Comparison of ENCODE assay signal across 17 mouse cellular contexts in genomic region chr10:93620438-93621179, GRCm38 (mm10). TPM values are rescaled to one million over a fixed set of nuclear protein-coding genes. Genes with fewer than 3 reads are reported as not detected.
A peak's percentile ranks its signal among the peaks of the same experiment; 100 is the strongest.
DNase-seq lines count a peak whose midpoint lies in the region; ATAC-seq and TF ChIP-seq lines count a peak whose summit lies in the region.
"Had no signal": no experiment of that assay in that cellular context is flagged by ENCODE, and none has a peak within 500 bp of the region (broad histone marks: within the 10 kb centered on the region; RNA-seq: fewer than 3 reads in every experiment).

No protein-coding gene starts in this region.

- H3K4me2 ChIP-seq in lung, postnatal 0 days (replicated peaks; ENCODE audit: low read depth, low read length): no peak overlapping the region
- peak overlapping the region; percentile 44 for H3K4me2 ChIP-seq in myocyte (ENCODE audit: low read depth)
- H3K4me2 ChIP-seq: limb, embryonic 15.5 days; lung, embryonic 14.5 days; midbrain, embryonic 12.5 days; stomach, embryonic 15.5 days had no signal

- no peaks in the 10 kb centered on the region for H3K79me2 ChIP-seq in myocyte (ENCODE audit: control insufficient read depth, insufficient read depth)

- DNase-seq in heart, adult 11 months: peak; percentile 95
- no peak for DNase-seq in heart, embryonic 10.5 days (ENCODE audit: low spot score)
- DNase-seq in lung, postnatal 0 days (ENCODE audit: low spot score): peak; percentile 28
- DNase-seq in lung, postnatal 14 days: no peak
- no peak for DNase-seq in spleen, postnatal 14 days (ENCODE audit: low spot score in 2 of 2)
- DNase-seq: adrenal gland, postnatal 14 days; cerebellum, postnatal 14 days; lung, embryonic 14.5 days; right cerebral cortex, postnatal 4 days; thymus, postnatal 25 days had no signal

- 51% methylated on average over 7 of the region's 7 CpGs for WGBS in heart, embryonic 10.5 days
- WGBS in lung, postnatal 0 days: 49% methylated on average over 7 of the region's 7 CpGs

- H3K36me3 ChIP-seq in heart, embryonic 10.5 days: no peaks in the 10 kb centered on the region
- no peaks in the 10 kb centered on the region for H3K36me3 ChIP-seq in lung, postnatal 0 days (ENCODE audit: insufficient read depth, low read length)
- H3K36me3 ChIP-seq in ES-Bruce4 (ENCODE audit: control insufficient read depth, insufficient read depth, low read length, poor library complexity, severe bottlenecking) (no peaks in the 10 kb centered on the region), myocyte (ENCODE audit: control insufficient read depth, insufficient read depth) (no peaks in the 10 kb centered on the region)
- H3K36me3 ChIP-seq: limb, embryonic 15.5 days; midbrain, embryonic 12.5 days; stomach, embryonic 15.5 days had no signal

- H3K27me3 ChIP-seq in heart, embryonic 10.5 days (ENCODE audit: insufficient read depth, poor library complexity, severe bottlenecking): no peaks in the 10 kb centered on the region
- H3K27me3 ChIP-seq in lung, postnatal 0 days (replicated peaks; ENCODE audit: insufficient read depth, low read length): no peaks in the 10 kb centered on the region
- H3K27me3 ChIP-seq in ES-Bruce4 (ENCODE audit: control insufficient read depth, insufficient read depth, low read length, poor library complexity, severe bottlenecking) (no peaks in the 10 kb centered on the region), myocyte (ENCODE audit: control insufficient read depth, insufficient read depth, insufficient read length) (no peaks in the 10 kb centered on the region)
- H3K27me3 ChIP-seq: limb, embryonic 15.5 days; midbrain, embryonic 12.5 days; stomach, embryonic 15.5 days had no signal

- no peak overlapping the region for H3K27ac ChIP-seq in heart, embryonic 10.5 days
- no peak overlapping the region for H3K27ac ChIP-seq in lung, postnatal 0 days (ENCODE audit: low read length)
- peak overlapping the region; percentile 37; the same call in 1 of the 2 replicates for H3K27ac ChIP-seq in ES-Bruce4 (ENCODE audit: insufficient read depth, low read length)
- H3K27ac ChIP-seq: hindbrain, postnatal 0 days; kidney, postnatal 0 days; limb, embryonic 15.5 days; midbrain, embryonic 12.5 days; stomach, embryonic 15.5 days had no signal

- H3K9me3 ChIP-seq in heart, embryonic 10.5 days: no peaks in the 10 kb centered on the region
- no peaks in the 10 kb centered on the region for H3K9me3 ChIP-seq in lung, postnatal 0 days (ENCODE audit: low read length)
- H3K9me3 ChIP-seq in ES-Bruce4 (replicated peaks; ENCODE audit: control insufficient read depth, insufficient read depth, low read length, poor library complexity, severe bottlenecking): no peaks in the 10 kb centered on the region
- H3K9me3 ChIP-seq: limb, embryonic 15.5 days; midbrain, embryonic 12.5 days; stomach, embryonic 15.5 days had no signal

- peak; percentile 70 for ATAC-seq in lung, postnatal 0 days
- ATAC-seq: hindbrain, postnatal 0 days had no signal

- no peaks in the 10 kb centered on the region for H3K4me1 ChIP-seq in heart, embryonic 10.5 days
- no peaks in the 10 kb centered on the region for H3K4me1 ChIP-seq in lung, postnatal 0 days (ENCODE audit: insufficient read depth, low read depth, low read length)
- H3K4me1 ChIP-seq in ES-Bruce4 (ENCODE audit: control insufficient read depth, insufficient read depth, low read length): no peaks in the 10 kb centered on the region
- H3K4me1 ChIP-seq: limb, embryonic 15.5 days; midbrain, embryonic 12.5 days; stomach, embryonic 15.5 days had no signal

- TF ChIP-seq POLR2A in ES-Bruce4 (IDR thresholded peaks at IDR 0.05; ENCODE audit: insufficient read depth, low read length) (no peak), myocyte (IDR thresholded peaks at IDR 0.05; ENCODE audit: insufficient read length, low read depth) (no peak)

- H3K4me3 ChIP-seq in heart, embryonic 10.5 days: no peak overlapping the region
- no peak overlapping the region for H3K4me3 ChIP-seq in lung, postnatal 0 days (ENCODE audit: low read depth, low read length)
- no peak overlapping the region for H3K4me3 ChIP-seq in ES-Bruce4 (ENCODE audit: low read depth, low read length)
- no peak overlapping the region for H3K4me3 ChIP-seq in myocyte
- H3K4me3 ChIP-seq: limb, embryonic 15.5 days; midbrain, embryonic 12.5 days; stomach, embryonic 15.5 days had no signal

- no peak for TF ChIP-seq CTCF in lung, postnatal 0 days (IDR thresholded peaks at IDR 0.05)
- no peak for TF ChIP-seq CTCF in ES-Bruce4 (IDR thresholded peaks at IDR 0.05; ENCODE audit: low read depth, low read length)

- H3K9ac ChIP-seq in lung, postnatal 0 days (replicated peaks; ENCODE audit: low read depth): no peak overlapping the region
- no peak overlapping the region for H3K9ac ChIP-seq in ES-Bruce4 (ENCODE audit: low read depth, poor library complexity, severe bottlenecking)
- H3K9ac ChIP-seq: limb, embryonic 15.5 days; lung, embryonic 14.5 days; midbrain, embryonic 12.5 days; stomach, embryonic 15.5 days had no signal

- no peak overlapping the region for H3ac ChIP-seq in myocyte (ENCODE audit: control insufficient read depth, insufficient read length)

- no peak for TF ChIP-seq EP300 in lung, postnatal 0 days (IDR thresholded peaks at IDR 0.05)
- no peak for TF ChIP-seq EP300 in ES-Bruce4 (IDR thresholded peaks at IDR 0.05; ENCODE audit: insufficient read depth, low read depth, low read length)

TF ChIP-seq in myocyte, 11 proteins besides CTCF, POLR2A, EP300 and RAD21:
- TF ChIP-seq REST (IDR thresholded peaks at IDR 0.05; ENCODE audit: insufficient read depth, insufficient read length): no peak
- peak in 1 of 3 experiments; percentile 15 for TF ChIP-seq MYOD1 (IDR thresholded peaks at IDR 0.05; ENCODE audit: control insufficient read depth in 1 of 3, insufficient read length in 2 of 3, low read depth in 2 of 3)

RNA-seq across cellular contexts. Expression of gene Ntn4, which starts 19.9 kb away (rescaled TPM):
- polyA plus RNA-seq in heart, embryonic 10.5 days (2016; fragmentation: Nextera tagmentation; extraction: Ambion mirVana): 0.06 and 0.40 TPM in 2 replicates
- 1.3 and 1.4 TPM in 2 replicates for polyA plus RNA-seq in lung, postnatal 0 days (2015; fragmentation: Nextera tagmentation; extraction: Ambion mirVana)
- polyA plus RNA-seq in ES-Bruce4 (2011; ENCODE audit: insufficient read depth, insufficient read length, low read depth, missing spikeins) (2.2 TPM in 2 replicates), myocyte (2012; fragmentation: generic; extraction: Trizol) (3.0 TPM)

RNA-seq across cellular contexts. Expression of gene Snrpf, which starts 31.1 kb away (rescaled TPM):
- 108 and 145 TPM in 2 replicates for polyA plus RNA-seq in heart, embryonic 10.5 days (2016; fragmentation: Nextera tagmentation; extraction: Ambion mirVana)
- 46.1 and 58.7 TPM in 2 replicates for polyA plus RNA-seq in lung, postnatal 0 days (2015; fragmentation: Nextera tagmentation; extraction: Ambion mirVana)
- polyA plus RNA-seq in ES-Bruce4 (2011; ENCODE audit: insufficient read depth, insufficient read length, low read depth, missing spikeins): 67.6 and 73.2 TPM in 2 replicates
- polyA plus RNA-seq in myocyte (2012; fragmentation: generic; extraction: Trizol): 156 TPM

Comparison
In these comparisons a context has a peak if more than half of its experiments do, and no peak if none do; other contexts are left out.
1. DNase-seq: peak in heart, adult 11 months (single experiment) and lung, postnatal 0 days (single experiment); none in heart, embryonic 10.5 days (single experiment), lung, postnatal 14 days (single experiment) and spleen, postnatal 14 days (0 of 2).